27 mouse cellular contexts compared by ENCODE assay signal in the genomic region with DNA sequence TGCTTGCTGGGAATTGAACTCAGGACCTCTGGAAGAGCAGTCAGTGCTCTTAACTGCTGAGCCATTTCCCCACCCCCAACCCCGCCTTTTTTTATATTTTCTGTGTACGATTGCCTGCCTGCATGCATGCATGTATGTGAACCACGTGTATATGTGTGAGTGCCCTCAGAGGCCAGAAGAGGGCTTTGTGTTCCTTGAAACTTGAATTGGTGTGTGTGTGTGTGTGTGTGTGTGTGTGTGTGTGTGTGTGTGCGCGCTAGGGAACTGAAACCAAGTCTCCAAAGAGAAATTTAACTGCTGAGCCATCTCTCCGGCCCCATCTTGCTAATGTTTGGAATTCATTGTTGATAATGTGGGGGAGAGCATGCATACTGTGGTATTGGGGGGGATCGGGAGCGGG. TPM values are rescaled to one million over a fixed set of nuclear protein-coding genes. Genes with fewer than 3 reads are reported as not detected.
DNase-seq lines count a peak whose midpoint lies in the region; ATAC-seq and TF ChIP-seq lines count a peak whose summit lies in the region.
"Had no signal": no experiment of that assay in that cellular context is flagged by ENCODE, and none has a peak within 500 bp of the region (broad histone marks: within the 10 kb centered on the region; RNA-seq: fewer than 3 reads in every experiment).

No protein-coding gene starts in this region.

- TF ChIP-seq CTCF in MEL (IDR thresholded peaks at IDR 0.05 in 2 of 3, conservative IDR thresholded peaks at IDR 0.05 in 1 of 3; ENCODE audit: control insufficient read depth in 1 of 3, insufficient read depth in 1 of 3, low read depth in 2 of 3, low read length in 3 of 3, poor library complexity in 1 of 3, severe bottlenecking in 1 of 3), result no peak
- no peak for TF ChIP-seq CTCF in gastrocnemius, adult 2 months (IDR thresholded peaks at IDR 0.05)

- no peaks in the 10 kb centered on the region for H3K4me1 ChIP-seq in MEL (ENCODE audit: control insufficient read depth in 1 of 2, insufficient read depth in 2 of 2, low read length in 2 of 2)
- H3K4me1 ChIP-seq in intestine, embryonic 16.5 days (ENCODE audit: control insufficient read depth, insufficient read depth, low read length), result no peaks in the 10 kb centered on the region
- H3K4me1 ChIP-seq in liver, embryonic 12.5 days, result no peaks in the 10 kb centered on the region
- H3K4me1 ChIP-seq: embryonic facial prominence, embryonic 13.5 days; embryonic facial prominence, embryonic 15.5 days had no signal

- H3K27me3 ChIP-seq in MEL (ENCODE audit: control insufficient read depth in 1 of 2, insufficient read depth in 2 of 2, low read length in 2 of 2), result no peaks in the 10 kb centered on the region
- H3K27me3 ChIP-seq in intestine, embryonic 16.5 days (replicated peaks; ENCODE audit: control insufficient read depth, insufficient read depth, low read length), result peaks cover 24% of the 10 kb centered on the region
- peaks cover 85% of the 10 kb centered on the region for H3K27me3 ChIP-seq in liver, embryonic 12.5 days (replicated peaks)

- no peak overlapping the region for H3K4me2 ChIP-seq in intestine, embryonic 16.5 days (ENCODE audit: low read depth, low read length)
- no peak overlapping the region for H3K4me2 ChIP-seq in liver, embryonic 12.5 days
- H3K4me2 ChIP-seq: embryonic facial prominence, embryonic 13.5 days; embryonic facial prominence, embryonic 15.5 days; forebrain, embryonic 12.5 days had no signal

- no peak overlapping the region for H3K9ac ChIP-seq in MEL (ENCODE audit: control insufficient read depth, low read depth, low read length, poor library complexity, severe bottlenecking)
- no peak overlapping the region for H3K9ac ChIP-seq in intestine, embryonic 16.5 days (ENCODE audit: low read depth, low read length)
- no peak overlapping the region for H3K9ac ChIP-seq in liver, embryonic 12.5 days
- H3K9ac ChIP-seq: embryonic facial prominence, embryonic 13.5 days; embryonic facial prominence, embryonic 15.5 days; forebrain, embryonic 12.5 days had no signal

- H3K4me3 ChIP-seq in MEL (ENCODE audit: control insufficient read depth in 1 of 2, insufficient read depth in 1 of 2, low read depth in 2 of 2, low read length in 2 of 2), result no peak overlapping the region
- H3K4me3 ChIP-seq in intestine, embryonic 16.5 days (ENCODE audit: low read length), result no peak overlapping the region
- H3K4me3 ChIP-seq in liver, embryonic 12.5 days, result no peak overlapping the region
- H3K4me3 ChIP-seq in gastrocnemius, adult 2 months, result no peak overlapping the region
- H3K4me3 ChIP-seq: embryonic facial prominence, embryonic 13.5 days; embryonic facial prominence, embryonic 15.5 days; erythroblast, embryonic 14.5 days; forebrain, embryonic 10.5 days; forebrain, embryonic 12.5 days had no signal

- no peaks in the 10 kb centered on the region for H3K79me2 ChIP-seq in MEL (ENCODE audit: control insufficient read depth, insufficient read depth, low read length, poor library complexity)

- intact Hi-C loops in gastrocnemius, adult 2 months (cut with DNase I), result no loop called here

- H3K36me3 ChIP-seq in MEL (ENCODE audit: control insufficient read depth in 1 of 2, insufficient read depth in 2 of 2, low read length in 2 of 2), result no peaks in the 10 kb centered on the region
- H3K36me3 ChIP-seq in intestine, embryonic 16.5 days (ENCODE audit: control insufficient read depth, insufficient read depth, low read length), result no peaks in the 10 kb centered on the region
- no peaks in the 10 kb centered on the region for H3K36me3 ChIP-seq in liver, embryonic 12.5 days
- H3K36me3 ChIP-seq: embryonic facial prominence, embryonic 13.5 days; embryonic facial prominence, embryonic 15.5 days; forebrain, embryonic 12.5 days; G1E had no signal

- peak; percentile 55 for ATAC-seq in megakaryocyte progenitor cell, adult 5-6 weeks (replicated peaks; ENCODE audit: poor library complexity)
- ATAC-seq in intestine, embryonic 16.5 days, result no peak
- ATAC-seq in liver, embryonic 12.5 days, result no peak
- ATAC-seq: forebrain, embryonic 14.5 days; forebrain, embryonic 16.5 days had no signal

- 80% methylated on average over 8 of the region's 8 CpGs for WGBS in intestine, embryonic 16.5 days
- WGBS in liver, embryonic 12.5 days (ENCODE audit: insufficient replicate concordance), result 61% methylated on average over 8 of the region's 8 CpGs

- no peak for TF ChIP-seq POLR2A in MEL (IDR thresholded peaks at IDR 0.05; ENCODE audit: control insufficient read depth in 1 of 2, insufficient read depth in 1 of 2, low read depth in 1 of 2, low read length in 2 of 2, poor library complexity in 1 of 2)

- H3K27ac ChIP-seq in MEL (ENCODE audit: control insufficient read depth, low read depth, low read length), result no peak overlapping the region
- no peak overlapping the region for H3K27ac ChIP-seq in intestine, embryonic 16.5 days (ENCODE audit: low read length)
- no peak overlapping the region for H3K27ac ChIP-seq in liver, embryonic 12.5 days
- H3K27ac ChIP-seq in gastrocnemius, adult 2 months, result no peak overlapping the region
- H3K27ac ChIP-seq: embryonic facial prominence, embryonic 13.5 days; embryonic facial prominence, embryonic 15.5 days; forebrain, embryonic 10.5 days; forebrain, embryonic 12.5 days had no signal

- peak; percentile 54 for DNase-seq in A20 (ENCODE audit: low read depth, low spot score)
- peak; percentile 4 for DNase-seq in MEL (ENCODE audit: low read depth, low spot score)
- no peak for DNase-seq in gastrocnemius, adult 2 months
- DNase-seq: adrenal gland, adult 2 months; adrenal gland, postnatal 10 days; adrenal gland, postnatal 25 days; cerebellum, adult 11 months; cerebellum, adult 18-20 months; cerebellum, adult 8-10 months; cerebellum, adult 9-11 months; cerebellum, postnatal 14 days; cerebellum, postnatal 36 days; embryo, embryonic 11 days had no signal

- no peak for TF ChIP-seq EP300 in MEL (IDR thresholded peaks at IDR 0.05; ENCODE audit: low read depth in 1 of 2, low read length in 2 of 2)

- H3K9me3 ChIP-seq in MEL (replicated peaks; ENCODE audit: insufficient read depth, low read length), result no peaks in the 10 kb centered on the region
- H3K9me3 ChIP-seq in intestine, embryonic 16.5 days (ENCODE audit: control insufficient read depth, low read length), result no peaks in the 10 kb centered on the region
- H3K9me3 ChIP-seq in liver, embryonic 12.5 days (replicated peaks), result no peaks in the 10 kb centered on the region
- H3K9me3 ChIP-seq: embryonic facial prominence, embryonic 13.5 days; embryonic facial prominence, embryonic 15.5 days; forebrain, embryonic 10.5 days; forebrain, embryonic 12.5 days; G1E had no signal

- TF ChIP-seq RAD21 in MEL (IDR thresholded peaks at IDR 0.05; ENCODE audit: low read depth, low read length), result no peak

TF ChIP-seq in MEL, 35 proteins besides CTCF, POLR2A, EP300 and RAD21:
- TF ChIP-seq GATA1 (IDR thresholded peaks at IDR 0.05; ENCODE audit: low read depth, low read length) (no peak), ELF1 (IDR thresholded peaks at IDR 0.05; ENCODE audit: low read depth, low read length) (no peak), BHLHE40 (IDR thresholded peaks at IDR 0.05; ENCODE audit: borderline replicate concordance, low read depth, low read length) (no peak), HCFC1 (IDR thresholded peaks at IDR 0.05; ENCODE audit: low read depth, low read length) (no peak), KAT2A (conservative IDR thresholded peaks at IDR 0.05; ENCODE audit: low read depth, low read length) (no peak), MAZ (IDR thresholded peaks at IDR 0.05; ENCODE audit: low read depth, low read length) (no peak), NELFE (IDR thresholded peaks at IDR 0.05; ENCODE audit: low read depth, low read length) (no peak), MYB (IDR thresholded peaks at IDR 0.05; ENCODE audit: low read depth, low read length) (no peak), CHD2 (IDR thresholded peaks at IDR 0.05; ENCODE audit: low read length) (no peak), GABPA (IDR thresholded peaks at IDR 0.05; ENCODE audit: low read depth, low read length) (no peak), USF1 (IDR thresholded peaks at IDR 0.05; ENCODE audit: low read depth, low read length) (no peak), E2F4 (IDR thresholded peaks at IDR 0.05; ENCODE audit: borderline replicate concordance, low read depth, low read length) (no peak), RCOR1 (IDR thresholded peaks at IDR 0.05; ENCODE audit: low read depth, low read length) (no peak), POLR2AphosphoS5 (IDR thresholded peaks at IDR 0.05; ENCODE audit: borderline replicate concordance, low read depth, low read length) (no peak), ZNF384 (IDR thresholded peaks at IDR 0.05; ENCODE audit: low read depth, low read length) (no peak), MYC (IDR thresholded peaks at IDR 0.05; ENCODE audit: low read depth, low read length) (no peak), MAX (IDR thresholded peaks at IDR 0.05; ENCODE audit: low read length) (no peak), USF2 (IDR thresholded peaks at IDR 0.05; ENCODE audit: borderline replicate concordance in 1 of 2, insufficient read depth in 1 of 2, low read depth in 1 of 2, low read length in 2 of 2) (no peak)

RNA-seq across cellular contexts. Expression of a gene that starts 15.0 kb away (rescaled TPM):
- total RNA-seq in MEL (2012; rRNA removed), result 15.7 and 17.5 TPM in 2 replicates
- 10 to 100 TPM in 1 of 2 experiments, not detected in 1; 13.9 TPM for polyA plus RNA-seq in MEL (2012; ENCODE audit: insufficient read depth in 1 of 2, insufficient read length in 2 of 2, low read depth in 1 of 2, low replicate concordance in 2 of 2, missing spikeins in 1 of 2)
- 40.5 and 42.3 TPM in 2 replicates for total RNA-seq in megakaryocyte progenitor cell, adult 5-6 weeks (2015)
- total RNA-seq in megakaryocyte progenitor cell, adult 5-6 weeks (2017), result 46.4 and 47.3 TPM in 2 replicates
- polyA plus RNA-seq in intestine, embryonic 16.5 days (2015; fragmentation: Nextera tagmentation; extraction: Ambion mirVana), result 17.0 and 19.4 TPM in 2 replicates
- polyA plus RNA-seq in liver, embryonic 12.5 days (2016; fragmentation: Nextera tagmentation; extraction: Ambion mirVana), result 19.9 and 20.1 TPM in 2 replicates
- 10 to 100 TPM; 14.7 to 22.2 TPM for total RNA-seq in gastrocnemius, adult 2 months (2021)

RNA-seq across cellular contexts. Expression of a gene that starts 15.2 kb away (rescaled TPM):
- 0.03 TPM in 1 of 2 replicates, not detected in the other for total RNA-seq in MEL (2012; rRNA removed)
- polyA plus RNA-seq in MEL (2012; ENCODE audit: insufficient read depth in 1 of 2, insufficient read length in 2 of 2, low read depth in 1 of 2, low replicate concordance in 2 of 2, missing spikeins in 1 of 2), result not detected
- not detected in 2 replicates for total RNA-seq in megakaryocyte progenitor cell, adult 5-6 weeks (2015)
- total RNA-seq in megakaryocyte progenitor cell, adult 5-6 weeks (2017), result not detected in 2 replicates
- not detected in 2 replicates for polyA plus RNA-seq in intestine, embryonic 16.5 days (2015; fragmentation: Nextera tagmentation; extraction: Ambion mirVana)
- not detected in 2 replicates for polyA plus RNA-seq in liver, embryonic 12.5 days (2016; fragmentation: Nextera tagmentation; extraction: Ambion mirVana)
- total RNA-seq in gastrocnemius, adult 2 months (2021), result not detected
- total RNA-seq: adrenal gland, adult 2 months; adrenal gland, postnatal 10 days; adrenal gland, postnatal 25 days; adrenal gland, postnatal 4 days; common myeloid progenitor, adult 5-6 weeks; G1E had no signal
- polyA plus RNA-seq: adrenal gland, adult 2 months; C2C12; erythroblast, embryonic 14.5 days; G1E had no signal
